Mouse (Mus musculus) liver, adult 2 months (tissue): ENCODE results near the gene Lsg1.

Experiments
- CTCF ChIP-seq: fragments of 200-500 bp; IDR thresholded peaks from 2 replicates; pipeline ENCODE4 v1.5.1; 2011; ENCODE audit warnings: low read depth, low read length, control low read depth
- POLR2A ChIP-seq: fragments of 200-500 bp; IDR thresholded peaks from 2 replicates; pipeline ENCODE4 v1.6.1; 2011; ENCODE audit warnings: low read length, control low read depth; ENCODE audit not compliant: insufficient read depth; ENCODE audit errors: extremely low read depth

DNA sequence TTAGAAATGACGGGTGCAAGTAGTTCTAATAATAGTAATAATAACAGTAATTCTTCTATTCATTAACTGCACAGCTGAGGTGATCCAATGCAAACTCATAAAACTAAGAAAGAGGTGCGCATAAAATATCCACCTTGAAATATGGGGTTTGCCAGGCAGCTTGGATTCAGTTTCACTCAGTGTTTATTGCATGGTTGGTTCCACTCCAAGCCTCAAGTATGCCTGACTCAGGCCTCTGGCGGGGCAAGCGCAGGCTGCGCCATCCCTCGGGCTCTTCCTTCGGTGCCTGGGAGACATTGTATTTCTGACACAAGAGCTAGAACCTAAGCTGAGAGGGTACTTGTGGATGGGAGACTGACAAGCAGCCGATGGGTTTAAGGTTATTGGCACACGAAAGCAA, 68.8 kb downstream of the Lsg1 start:
- TF ChIP-seq CTCF (no peak), POLR2A (no peak)
